ENCODE assay signal across 24 mouse cellular contexts in genomic region chr3:9591416-9592110, GRCm38 (mm10). TPM values are rescaled to one million over a fixed set of nuclear protein-coding genes. Genes with fewer than 3 reads are reported as not detected.
DNase-seq lines count a peak whose midpoint lies in the region; ATAC-seq lines count a peak whose summit lies in the region.
"Had no signal": no experiment of that assay in that cellular context is flagged by ENCODE, and none has a peak within 500 bp of the region (broad histone marks: within the 10 kb centered on the region; RNA-seq: fewer than 3 reads in every experiment).

No protein-coding gene starts in this region.

- H3K36me3 ChIP-seq in forebrain, embryonic 11.5 days (ENCODE audit: control insufficient read depth, insufficient read depth, low read length) = no peaks in the 10 kb centered on the region
- H3K36me3 ChIP-seq in forebrain, embryonic 15.5 days = no peaks in the 10 kb centered on the region
- peaks cover 6% of the 10 kb centered on the region for H3K36me3 ChIP-seq in limb, embryonic 10.5 days
- H3K36me3 ChIP-seq: embryonic facial prominence, embryonic 10.5 days; embryonic facial prominence, embryonic 12.5 days; forebrain, embryonic 12.5 days; G1E had no signal

- DNase-seq in forebrain, embryonic 11.5 days (ENCODE audit: low spot score) = peak; percentile 21
- peak; percentile 91 for DNase-seq in R1 (ENCODE audit: low read depth, low spot score)
- no peak for DNase-seq in limb, embryonic 10.5 days (ENCODE audit: low spot score)
- no peak for DNase-seq in heart, postnatal 36 days
- DNase-seq: adrenal gland, adult 8-10 months; adrenal gland, postnatal 14 days; adrenal gland, postnatal 36 days; B cell, adult 2 months; cerebellum, adult 11-12 months; cerebellum, adult 2 months; cerebellum, adult 9-10 months; cerebellum, postnatal 10 days; cerebellum, postnatal 25 days; forebrain, postnatal 0 days had no signal

- no peaks in the 10 kb centered on the region for H3K27me3 ChIP-seq in forebrain, embryonic 11.5 days (ENCODE audit: control insufficient read depth, insufficient read depth, low read length)
- no peaks in the 10 kb centered on the region for H3K27me3 ChIP-seq in forebrain, embryonic 15.5 days
- no peaks in the 10 kb centered on the region for H3K27me3 ChIP-seq in limb, embryonic 10.5 days (ENCODE audit: low read depth, poor library complexity, severe bottlenecking)
- H3K27me3 ChIP-seq: CH12.LX; embryonic facial prominence, embryonic 12.5 days; forebrain, embryonic 12.5 days; Patski had no signal

- WGBS in forebrain, embryonic 11.5 days = 92% methylated on average over 8 of the region's 8 CpGs
- WGBS in forebrain, embryonic 15.5 days = 96% methylated on average over 8 of the region's 8 CpGs
- 93% methylated on average over 8 of the region's 8 CpGs for WGBS in limb, embryonic 10.5 days

- no peaks in the 10 kb centered on the region for H3K4me1 ChIP-seq in forebrain, embryonic 11.5 days (replicated peaks; ENCODE audit: control insufficient read depth, insufficient read depth, low read length)
- H3K4me1 ChIP-seq in forebrain, embryonic 15.5 days = no peaks in the 10 kb centered on the region
- H3K4me1 ChIP-seq in limb, embryonic 10.5 days = peaks cover 16% of the 10 kb centered on the region
- H3K4me1 ChIP-seq: forebrain, embryonic 12.5 days had no signal

- no peak overlapping the region for H3K9ac ChIP-seq in forebrain, embryonic 11.5 days (ENCODE audit: low read length)
- H3K9ac ChIP-seq in forebrain, embryonic 15.5 days (replicated peaks) = no peak overlapping the region
- H3K9ac ChIP-seq: embryonic facial prominence, embryonic 12.5 days; forebrain, embryonic 12.5 days; forebrain, postnatal 0 days had no signal

- no peak overlapping the region for H3K4me2 ChIP-seq in forebrain, embryonic 11.5 days (ENCODE audit: low read depth, low read length, severe bottlenecking)
- H3K4me2 ChIP-seq in forebrain, embryonic 15.5 days (replicated peaks) = no peak overlapping the region
- H3K4me2 ChIP-seq: embryonic facial prominence, embryonic 12.5 days; forebrain, embryonic 12.5 days had no signal

- no peak for ATAC-seq in forebrain, embryonic 11.5 days (replicated peaks; ENCODE audit: low FRiP score)
- no peak for ATAC-seq in forebrain, embryonic 15.5 days (replicated peaks)
- ATAC-seq: activated CD4-positive, CD25-positive, alpha-beta regulatory T cell, adult 4 months; CD4-positive, CD25-positive, alpha-beta regulatory T cell, adult 4 months; forebrain, embryonic 14.5 days; forebrain, postnatal 0 days; Patski had no signal

- H3K27ac ChIP-seq in forebrain, embryonic 11.5 days (ENCODE audit: low read depth, low read length) = no peak overlapping the region
- no peak overlapping the region for H3K27ac ChIP-seq in forebrain, embryonic 15.5 days (replicated peaks)
- no peak overlapping the region for H3K27ac ChIP-seq in limb, embryonic 10.5 days
- H3K27ac ChIP-seq: embryonic facial prominence, embryonic 10.5 days; embryonic facial prominence, embryonic 12.5 days; forebrain, embryonic 12.5 days had no signal

- intact Hi-C loops in heart, postnatal 36 days (cut with DNase I) = loop anchor here (10.0 kb wide), 2 partner anchors 127 to 517 kb away; no protein-coding TSS in a partner anchor

- no peaks in the 10 kb centered on the region for H3K9me3 ChIP-seq in forebrain, embryonic 11.5 days (ENCODE audit: control insufficient read depth, low read length)
- no peaks in the 10 kb centered on the region for H3K9me3 ChIP-seq in forebrain, embryonic 15.5 days
- no peaks in the 10 kb centered on the region for H3K9me3 ChIP-seq in limb, embryonic 10.5 days (replicated peaks)
- H3K9me3 ChIP-seq: embryonic facial prominence, embryonic 12.5 days; forebrain, embryonic 12.5 days; G1E had no signal

- no peak overlapping the region for H3K4me3 ChIP-seq in forebrain, embryonic 11.5 days (ENCODE audit: low read depth, low read length)
- H3K4me3 ChIP-seq in forebrain, embryonic 15.5 days = no peak overlapping the region
- H3K4me3 ChIP-seq in limb, embryonic 10.5 days = no peak overlapping the region
- H3K4me3 ChIP-seq: embryonic facial prominence, embryonic 10.5 days; embryonic facial prominence, embryonic 12.5 days; forebrain, embryonic 12.5 days had no signal

RNA-seq across cellular contexts. Expression of gene Zfp704, which starts 18.3 kb away (rescaled TPM):
- 7.8 and 8.1 TPM in 2 replicates for polyA plus RNA-seq in forebrain, embryonic 11.5 days (2014; fragmentation: Nextera tagmentation; extraction: Ambion mirVana)
- polyA plus RNA-seq in forebrain, embryonic 15.5 days (2015; fragmentation: Nextera tagmentation; extraction: Ambion mirVana) = 16.1 and 17.9 TPM in 2 replicates
- 8.8 and 10.1 TPM in 2 replicates for polyA plus RNA-seq in limb, embryonic 10.5 days (2016; fragmentation: Nextera tagmentation; extraction: Ambion mirVana)
- 10 to 100 TPM; 12.2 to 15.5 TPM for total RNA-seq in heart, postnatal 36 days (2021)
- total RNA-seq: CH12.LX had no signal

Comparison
In these comparisons a context has a peak if more than half of its experiments do, and no peak if none do; other contexts are left out.
1. DNase-seq: peak in forebrain, embryonic 11.5 days (single experiment) and R1 (single experiment); none in limb, embryonic 10.5 days (single experiment) and heart, postnatal 36 days (0 of 2).